Mouse (Mus musculus): Measurements from ENCODE around the gene Mcm10. TPM values are rescaled to one million over a fixed set of nuclear protein-coding genes. Genes with fewer than 3 reads are reported as not detected.

Mcm10 gene
- total RNA-seq, 1 experiment, result 127 TPM

- no peak for TF ChIP-seq ZNF384 (IDR thresholded peaks at IDR 0.05; ENCODE audit: low read depth, low read length)
- no peak for TF ChIP-seq ZC3H11A (IDR thresholded peaks at IDR 0.05; ENCODE audit: borderline replicate concordance, low read depth, low read length)
- no peak for TF ChIP-seq HCFC1 (IDR thresholded peaks at IDR 0.05; ENCODE audit: borderline replicate concordance, insufficient read depth, low read length)
- no peak for TF ChIP-seq CHD2 (IDR thresholded peaks at IDR 0.05; ENCODE audit: low read depth, low read length)
- Histone ChIP-seq H3K9me3 (ENCODE audit: control insufficient read depth, insufficient read depth, low read depth, low read length) (no peaks in the 10 kb centered on the region), H3K27ac (ENCODE audit: insufficient read depth, low read depth, low read length, poor library complexity, severe bottlenecking) (no peak overlapping the region; the same call in 1 of the 2 replicates), H3K4me1 (ENCODE audit: control insufficient read depth in 2 of 2, insufficient read depth in 2 of 2, low read length in 2 of 2, poor library complexity in 1 of 2) (peaks cover 2 to 3% of the 10 kb centered on the region in 2 experiments; a peak in 1 of 4 replicates), H3K4me3 (ENCODE audit: insufficient read depth in 1 of 2, low read depth in 1 of 2, low read length in 2 of 2, poor library complexity in 1 of 2, severe bottlenecking in 1 of 2) (no peak overlapping the region), H3K9ac (ENCODE audit: insufficient read depth, low read depth, low read length, poor library complexity, severe bottlenecking) (no peak overlapping the region), H3K36me3 (ENCODE audit: control insufficient read depth, insufficient read depth, low read length, poor library complexity, severe bottlenecking) (peaks cover 5% of the 10 kb centered on the region)
- DNase-seq (ENCODE audit: low read depth, low spot score), result no peak
- in situ Hi-C loops (cut with MboI; ENCODE audit: low sequenced_read_pairs in 2 of 2, unreplicated experiment in 2 of 2), result no loop called here
Measured at GRCm38 (mm10) chr2:5015527-5015926, 2.9 kb upstream of the Mcm10 start.

- no peak overlapping the region for H3K9ac ChIP-seq (ENCODE audit: insufficient read depth, low read depth, low read length, poor library complexity, severe bottlenecking)
- H3K36me3 ChIP-seq (ENCODE audit: control insufficient read depth, insufficient read depth, low read length, poor library complexity, severe bottlenecking), result peaks cover 7% of the 10 kb centered on the region
- TF ChIP-seq ZC3H11A (IDR thresholded peaks at IDR 0.05; ENCODE audit: borderline replicate concordance, low read depth, low read length) (no peak), ZNF384 (IDR thresholded peaks at IDR 0.05; ENCODE audit: low read depth, low read length) (no peak), HCFC1 (IDR thresholded peaks at IDR 0.05; ENCODE audit: borderline replicate concordance, insufficient read depth, low read length) (no peak), CHD2 (IDR thresholded peaks at IDR 0.05; ENCODE audit: low read depth, low read length) (no peak), MAFK (IDR thresholded peaks at IDR 0.05; ENCODE audit: insufficient read depth, low read depth, low read length) (no peak)
- no peak for DNase-seq (ENCODE audit: low read depth, low spot score)
- H3K27ac ChIP-seq (ENCODE audit: insufficient read depth, low read depth, low read length, poor library complexity, severe bottlenecking), result no peak overlapping the region; the same call in 1 of the 2 replicates
- in situ Hi-C loops (cut with MboI; ENCODE audit: low sequenced_read_pairs in 2 of 2, unreplicated experiment in 2 of 2), result no loop called here
- no peak overlapping the region for H3K4me3 ChIP-seq (ENCODE audit: insufficient read depth in 1 of 2, low read depth in 1 of 2, low read length in 2 of 2, poor library complexity in 1 of 2, severe bottlenecking in 1 of 2)
- H3K9me3 ChIP-seq (ENCODE audit: control insufficient read depth, insufficient read depth, low read depth, low read length), result no peaks in the 10 kb centered on the region
- peaks cover 2 to 3% of the 10 kb centered on the region in 2 experiments; a peak in 1 of 4 replicates for H3K4me1 ChIP-seq (ENCODE audit: control insufficient read depth in 2 of 2, insufficient read depth in 2 of 2, low read length in 2 of 2, poor library complexity in 1 of 2)
Measured at GRCm38 (mm10) chr2:5014616-5015015, 2.0 kb upstream of the Mcm10 start.

- Histone ChIP-seq H3K4me3 (ENCODE audit: insufficient read depth in 1 of 2, low read depth in 1 of 2, low read length in 2 of 2, poor library complexity in 1 of 2, severe bottlenecking in 1 of 2) (peak overlapping the region; percentile 85), H3K9me3 (ENCODE audit: control insufficient read depth, insufficient read depth, low read depth, low read length) (no peaks in the 10 kb centered on the region), H3K36me3 (ENCODE audit: control insufficient read depth, insufficient read depth, low read length, poor library complexity, severe bottlenecking) (peaks cover 27% of the 10 kb centered on the region), H3K27ac (ENCODE audit: insufficient read depth, low read depth, low read length, poor library complexity, severe bottlenecking) (peak overlapping the region; percentile 72; the same call in 1 of the 2 replicates), H3K9ac (ENCODE audit: insufficient read depth, low read depth, low read length, poor library complexity, severe bottlenecking) (peak overlapping the region; percentile 96), H3K4me1 (ENCODE audit: control insufficient read depth in 2 of 2, insufficient read depth in 2 of 2, low read length in 2 of 2, poor library complexity in 1 of 2) (peaks cover 2 to 3% of the 10 kb centered on the region in 2 experiments; a peak in 1 of 4 replicates)
- in situ Hi-C loops (cut with MboI; ENCODE audit: low sequenced_read_pairs in 2 of 2, unreplicated experiment in 2 of 2), result no loop called here
- no peak for DNase-seq (ENCODE audit: low read depth, low spot score)
- no peak for TF ChIP-seq ZNF384 (IDR thresholded peaks at IDR 0.05; ENCODE audit: low read depth, low read length)
- no peak for TF ChIP-seq HCFC1 (IDR thresholded peaks at IDR 0.05; ENCODE audit: borderline replicate concordance, insufficient read depth, low read length)
- no peak for TF ChIP-seq CHD2 (IDR thresholded peaks at IDR 0.05; ENCODE audit: low read depth, low read length)
- TF ChIP-seq MAFK (IDR thresholded peaks at IDR 0.05; ENCODE audit: insufficient read depth, low read depth, low read length), result no peak
- no peak for TF ChIP-seq ZC3H11A (IDR thresholded peaks at IDR 0.05; ENCODE audit: borderline replicate concordance, low read depth, low read length)
Measured at GRCm38 (mm10) chr2:5011898-5012490, 597 bp downstream of the Mcm10 start.

GRCm38 (mm10) chr2:5007107-5007506 is 5.5 kb downstream of the Mcm10 start:
- Histone ChIP-seq H3K4me1 (ENCODE audit: control insufficient read depth in 2 of 2, insufficient read depth in 2 of 2, low read length in 2 of 2, poor library complexity in 1 of 2) (0 out of 4 replicates have a peak, but pooled peaks cover 0 to 2% of the 10 kb centered on the region in 2 experiments), H3K9me3 (ENCODE audit: control insufficient read depth, insufficient read depth, low read depth, low read length) (no peaks in the 10 kb centered on the region), H3K4me3 (ENCODE audit: insufficient read depth in 1 of 2, low read depth in 1 of 2, low read length in 2 of 2, poor library complexity in 1 of 2, severe bottlenecking in 1 of 2) (no peak overlapping the region), H3K27ac (ENCODE audit: insufficient read depth, low read depth, low read length, poor library complexity, severe bottlenecking) (no peak overlapping the region), H3K9ac (ENCODE audit: insufficient read depth, low read depth, low read length, poor library complexity, severe bottlenecking) (no peak overlapping the region), H3K36me3 (ENCODE audit: control insufficient read depth, insufficient read depth, low read length, poor library complexity, severe bottlenecking) (peaks cover 62% of the 10 kb centered on the region)
- no peak for TF ChIP-seq HCFC1 (IDR thresholded peaks at IDR 0.05; ENCODE audit: borderline replicate concordance, insufficient read depth, low read length)
- TF ChIP-seq ZNF384 (IDR thresholded peaks at IDR 0.05; ENCODE audit: low read depth, low read length), result no peak
- TF ChIP-seq CHD2 (IDR thresholded peaks at IDR 0.05; ENCODE audit: low read depth, low read length), result no peak
- TF ChIP-seq MAFK (IDR thresholded peaks at IDR 0.05; ENCODE audit: insufficient read depth, low read depth, low read length), result no peak
- TF ChIP-seq ZC3H11A (IDR thresholded peaks at IDR 0.05; ENCODE audit: borderline replicate concordance, low read depth, low read length), result no peak
- DNase-seq (ENCODE audit: low read depth, low spot score), result no peak
- in situ Hi-C loops (cut with MboI; ENCODE audit: low sequenced_read_pairs in 2 of 2, unreplicated experiment in 2 of 2), result no loop called here

Measured in ES-E14 (cell line).